Mouse (Mus musculus) intestine, embryonic 14.5 days (tissue): ENCODE measurements around the gene Ptpn1. TPM values are rescaled to one million over a fixed set of nuclear protein-coding genes. Genes with fewer than 3 reads are reported as not detected.

Experiments
- ATAC-seq: fragments of 200-750 bp; cut with Nextera tagmentation; replicated peaks from 2 replicates; pipeline ENCODE4 v1.8.0; 2017; ENCODE audit warnings: low read depth, moderate number of reproducible peaks, moderate TSS enrichment, moderate library complexity; ENCODE audit not compliant: low FRiP score, low TSS enrichment
- DNase-seq: peaks from one replicate; pipeline ENCODE4 v3.0.0-alpha.2; 2018; ENCODE audit warnings: low spot score
- H3K27ac ChIP-seq: fragments of 300-500 bp; sonication (generic); 2 replicates; pipeline ENCODE4 v1.5.1; 2014; ENCODE audit warnings: low read depth, mild to moderate bottlenecking, control low read depth
- H3K27me3 ChIP-seq: fragments of 300-500 bp; sonication (generic); replicated peaks from 2 replicates; pipeline ENCODE4 v1.6.1; 2014; ENCODE audit warnings: low read length, control low read depth; ENCODE audit not compliant: control insufficient read depth, insufficient read depth
- H3K36me3 ChIP-seq: fragments of 300-500 bp; sonication (generic); 2 replicates; pipeline ENCODE4 v1.6.1; 2014; ENCODE audit warnings: low read length, control low read depth; ENCODE audit not compliant: control insufficient read depth, insufficient read depth
- H3K4me1 ChIP-seq: fragments of 300-500 bp; sonication (generic); replicated peaks from 2 replicates; pipeline ENCODE4 v1.6.1; 2014; ENCODE audit warnings: low read length, control low read depth, mixed read lengths; ENCODE audit not compliant: control insufficient read depth, insufficient read depth
- H3K4me2 ChIP-seq: fragments of 300-500 bp; sonication (generic); 2 replicates; pipeline ENCODE4 v1.6.1; 2014; ENCODE audit warnings: low read length
- H3K4me3 ChIP-seq: fragments of 300-500 bp; sonication (generic); 2 replicates; pipeline ENCODE4 v1.5.1; 2014; ENCODE audit warnings: low read depth, low read length, control low read depth, mixed read lengths
- H3K9ac ChIP-seq: fragments of 300-500 bp; sonication (generic); 2 replicates; pipeline ENCODE4 v1.6.1; 2014; ENCODE audit warnings: mild to moderate bottlenecking, low read length
- H3K9me3 ChIP-seq: fragments of 300-500 bp; sonication (generic); 2 replicates; pipeline ENCODE4 v1.6.1; 2016; ENCODE audit warnings: low read length, control low read depth; ENCODE audit not compliant: control insufficient read depth
- WGBS: fragments of 180-500 bp; shearing (Covaris S2); extraction: QIAGEN DNeasy Blood & Tissue Kit; methylation state at CpG from one replicate; pipeline ENCODE4 v1.1.7; 2014; 5-methylcytosine and 5-hydroxymethylcytosine counted together
- polyA plus RNA-seq: library from polyadenylated mRNA; unstranded; fragments of >200 nt; fragmentation: Nextera tagmentation; extraction: Ambion mirVana; gene quantifications from 2 replicates; pipeline ENCODE4 v1.2.1, GENCODE M21; 2014

The Ptpn1 gene
- polyA plus RNA-seq, 1 experiment from 2014 or later: 42.6 TPM

- no peak overlapping the region for H3K9ac ChIP-seq
- no peaks in the 10 kb centered on the region for H3K27me3 ChIP-seq
- no peak overlapping the region for H3K4me2 ChIP-seq
- no peak overlapping the region for H3K27ac ChIP-seq
- WGBS: 62% methylated on average over 8 of the region's 8 CpGs
- peaks cover 4% of the 10 kb centered on the region for H3K9me3 ChIP-seq
- no peak for ATAC-seq
- DNase-seq: no peak
- H3K4me1 ChIP-seq: no peaks in the 10 kb centered on the region
- H3K36me3 ChIP-seq: no peaks in the 10 kb centered on the region
- no peak overlapping the region for H3K4me3 ChIP-seq
Measured at GRCm38 (mm10) chr2:167996672-167997215, 64.9 kb downstream of the Ptpn1 start.

DNA sequence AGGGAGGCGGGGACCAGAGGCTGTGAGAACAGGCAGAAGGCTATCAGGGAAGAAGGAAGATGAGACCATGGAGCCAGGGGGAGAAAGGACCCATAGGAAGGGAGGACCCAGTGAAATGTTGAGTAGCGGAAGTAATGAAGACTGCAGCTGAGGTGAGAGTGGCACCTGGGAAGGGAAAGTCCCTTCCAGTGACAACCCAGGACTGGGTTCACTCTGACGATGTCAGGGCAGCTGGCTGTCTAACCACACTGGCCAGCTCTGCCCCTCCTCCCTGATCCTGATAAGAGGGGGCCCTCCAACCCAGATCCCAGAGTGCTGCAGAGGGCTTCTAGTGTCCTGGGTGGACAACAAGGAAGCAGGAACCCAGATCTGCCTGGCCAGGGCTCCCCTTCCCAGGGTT is 65.7 kb downstream of the Ptpn1 start:
- ATAC-seq (no peak), DNase-seq (no peak)
- H3K27ac ChIP-seq: no peak overlapping the region
- H3K4me1 ChIP-seq: no peaks in the 10 kb centered on the region
- no peaks in the 10 kb centered on the region for H3K36me3 ChIP-seq
- no peaks in the 10 kb centered on the region for H3K27me3 ChIP-seq
- no peak overlapping the region for H3K9ac ChIP-seq
- no peak overlapping the region for H3K4me2 ChIP-seq
- no peak overlapping the region for H3K4me3 ChIP-seq
- WGBS: 69% methylated on average over 3 of the region's 3 CpGs
- peaks cover 4% of the 10 kb centered on the region for H3K9me3 ChIP-seq

- no peaks in the 10 kb centered on the region for H3K27me3 ChIP-seq
- no peak overlapping the region for H3K4me2 ChIP-seq
- DNase-seq: no peak
- H3K27ac ChIP-seq: no peak overlapping the region
- H3K4me1 ChIP-seq: no peaks in the 10 kb centered on the region; the same call in 1 of the 2 replicates
- no peaks in the 10 kb centered on the region for H3K36me3 ChIP-seq
- 84% methylated on average over 3 of the region's 3 CpGs for WGBS
- ATAC-seq: no peak
- no peak overlapping the region for H3K9ac ChIP-seq
- peaks cover 4% of the 10 kb centered on the region for H3K9me3 ChIP-seq
- no peak overlapping the region for H3K4me3 ChIP-seq
Measured at GRCm38 (mm10) chr2:167999145-167999743, 67.4 kb downstream of the Ptpn1 start.

DNA sequence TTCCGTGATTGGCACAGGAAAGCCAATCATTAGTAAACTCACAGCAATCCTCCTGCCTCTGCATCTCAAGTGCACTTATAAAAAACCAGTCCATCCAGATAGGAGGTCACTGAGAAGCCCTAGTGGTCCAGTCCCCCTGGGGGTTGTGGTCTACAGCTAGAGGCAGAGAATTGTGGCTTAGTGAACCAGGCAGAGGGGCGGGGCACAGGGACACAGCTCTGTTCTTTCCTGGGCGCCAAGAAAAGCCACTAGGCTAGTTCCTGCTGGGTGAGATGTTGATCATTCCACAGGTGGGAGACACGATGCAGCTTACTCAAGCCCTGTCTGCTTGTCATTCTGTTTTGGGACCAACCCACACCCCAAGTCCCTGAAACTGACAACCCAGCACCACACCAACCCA is 70.3 kb downstream of the Ptpn1 start:
- Histone ChIP-seq H3K4me1 (peaks cover 11% of the 10 kb centered on the region), H3K9me3 (peaks cover 4% of the 10 kb centered on the region), H3K9ac (no peak overlapping the region), H3K36me3 (no peaks in the 10 kb centered on the region), H3K27ac (no peak overlapping the region), H3K27me3 (no peaks in the 10 kb centered on the region), H3K4me2 (no peak overlapping the region), H3K4me3 (no peak overlapping the region)
- ATAC-seq (no peak), DNase-seq (no peak)
- 60% methylated on average over 4 of the region's 4 CpGs for WGBS

DNA sequence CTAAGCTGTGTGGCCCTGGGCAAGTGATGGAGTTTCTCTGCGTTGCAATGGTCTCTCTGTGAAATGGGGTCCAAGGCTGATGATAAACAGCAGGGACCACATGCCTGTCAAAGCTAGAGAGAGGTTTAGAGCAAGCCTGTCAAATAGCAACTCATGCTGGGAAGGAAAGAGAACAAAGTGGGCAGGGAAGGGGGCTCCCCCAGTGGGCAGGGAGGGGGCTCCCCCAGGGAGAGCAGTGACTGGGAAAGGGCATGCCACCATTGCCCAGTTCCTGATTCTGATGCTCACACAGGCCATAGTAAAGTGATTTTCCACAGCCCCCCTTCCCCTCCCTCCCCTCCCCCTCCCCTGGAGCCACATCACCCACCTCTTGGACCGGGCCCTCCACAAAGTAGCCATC is 71.0 kb downstream of the Ptpn1 start:
- Histone ChIP-seq H3K4me3 (no peak overlapping the region), H3K27ac (no peak overlapping the region), H3K9me3 (peaks cover 4% of the 10 kb centered on the region), H3K4me1 (peaks cover 11% of the 10 kb centered on the region), H3K27me3 (no peaks in the 10 kb centered on the region), H3K4me2 (no peak overlapping the region), H3K36me3 (no peaks in the 10 kb centered on the region), H3K9ac (no peak overlapping the region)
- ATAC-seq (no peak), DNase-seq (no peak)
- 74% methylated on average over 2 of the region's 2 CpGs for WGBS

GRCm38 (mm10) chr2:168003431-168003830 is 71.6 kb downstream of the Ptpn1 start:
- no peak overlapping the region for H3K27ac ChIP-seq
- H3K36me3 ChIP-seq: no peaks in the 10 kb centered on the region
- WGBS: 41% methylated on average over 12 of the region's 12 CpGs
- 0 out of 2 replicates have a peak, but pooled peaks have one; percentile 21 for ATAC-seq
- DNase-seq: no peak
- no peak overlapping the region for H3K9ac ChIP-seq
- no peak overlapping the region for H3K4me2 ChIP-seq
- peaks cover 11% of the 10 kb centered on the region for H3K4me1 ChIP-seq
- H3K9me3 ChIP-seq: peaks cover 4% of the 10 kb centered on the region
- no peaks in the 10 kb centered on the region for H3K27me3 ChIP-seq
- no peak overlapping the region for H3K4me3 ChIP-seq

DNA sequence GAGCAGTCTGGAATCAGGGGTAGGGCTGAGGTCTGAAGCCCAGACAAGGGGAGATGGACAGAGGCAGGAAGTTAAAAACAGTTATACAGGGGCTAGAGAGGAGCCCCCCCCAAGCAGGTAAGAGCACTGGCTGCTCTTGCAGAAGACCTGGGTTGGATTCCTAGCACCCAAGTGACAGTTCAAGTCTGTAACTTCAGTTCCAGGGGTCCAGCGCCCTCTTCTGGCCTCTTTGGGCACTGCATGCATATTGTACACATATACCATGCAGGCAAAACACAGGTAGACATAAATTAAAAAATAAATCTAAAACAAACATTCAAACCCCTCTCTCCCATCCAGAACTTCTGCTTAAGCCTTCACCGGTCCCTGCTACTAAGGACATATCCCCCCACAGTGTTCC is 72.5 kb downstream of the Ptpn1 start:
- H3K4me1 ChIP-seq: peaks cover 11% of the 10 kb centered on the region
- DNase-seq (no peak), ATAC-seq (no peak)
- no peaks in the 10 kb centered on the region for H3K36me3 ChIP-seq
- no peak overlapping the region for H3K9ac ChIP-seq
- H3K9me3 ChIP-seq: peaks cover 4% of the 10 kb centered on the region
- WGBS: 58% methylated on average over 2 of the region's 2 CpGs
- no peak overlapping the region for H3K27ac ChIP-seq
- H3K27me3 ChIP-seq: no peaks in the 10 kb centered on the region
- no peak overlapping the region for H3K4me3 ChIP-seq
- no peak overlapping the region for H3K4me2 ChIP-seq

- 81% methylated on average over 3 of the region's 3 CpGs for WGBS
- Histone ChIP-seq H3K27me3 (no peaks in the 10 kb centered on the region), H3K4me1 (peaks cover 11% of the 10 kb centered on the region), H3K4me3 (no peak overlapping the region), H3K27ac (no peak overlapping the region), H3K9me3 (peaks cover 4% of the 10 kb centered on the region), H3K36me3 (no peaks in the 10 kb centered on the region), H3K9ac (no peak overlapping the region), H3K4me2 (no peak overlapping the region)
- ATAC-seq (0 out of 2 replicates have a peak, but pooled peaks have one; percentile 5), DNase-seq (no peak)
Measured at GRCm38 (mm10) chr2:168005005-168005404, 73.1 kb downstream of the Ptpn1 start.

DNA sequence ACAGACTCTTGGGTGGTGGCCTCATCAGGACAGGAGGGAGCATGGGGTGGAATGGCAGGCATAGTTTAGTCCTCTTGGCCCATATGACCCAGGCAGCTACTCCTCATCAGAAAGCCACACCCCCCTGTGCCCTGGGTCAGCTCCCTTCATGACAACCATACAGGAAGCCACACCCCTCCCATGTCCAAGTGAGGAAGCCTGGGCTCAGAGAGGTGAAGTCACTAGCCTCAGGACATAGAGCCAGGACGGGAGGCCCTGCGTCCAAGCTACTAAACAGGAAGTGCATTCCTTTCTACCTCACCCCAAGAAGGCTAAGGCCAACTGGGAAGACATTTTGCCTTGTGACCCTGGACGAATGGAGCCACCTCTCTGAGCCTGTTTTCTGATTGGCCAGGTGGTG is 73.8 kb downstream of the Ptpn1 start:
- Histone ChIP-seq H3K36me3 (no peaks in the 10 kb centered on the region), H3K4me2 (no peak overlapping the region), H3K27ac (no peak overlapping the region), H3K27me3 (no peaks in the 10 kb centered on the region), H3K4me3 (no peak overlapping the region), H3K4me1 (peaks cover 17% of the 10 kb centered on the region), H3K9ac (no peak overlapping the region), H3K9me3 (peaks cover 2% of the 10 kb centered on the region)
- ATAC-seq: no peak
- WGBS: 24% methylated on average over 3 of the region's 3 CpGs
- no peak for DNase-seq
